Mouse (Mus musculus) left cerebral cortex, adult 11 months (tissue): Measurements from ENCODE around the gene Olfr1355.
"Not testable (repeated sequence)": the region's sequence is repeated elsewhere in the genome, so short reads cannot be mapped to it uniquely, and the experiment has no call there.

Source experiments
- DNase-seq: peaks from one replicate; pipeline ENCODE4 v3.0.0; 2022; ENCODE audit warnings: low spot score

The Olfr1355 gene

DNA sequence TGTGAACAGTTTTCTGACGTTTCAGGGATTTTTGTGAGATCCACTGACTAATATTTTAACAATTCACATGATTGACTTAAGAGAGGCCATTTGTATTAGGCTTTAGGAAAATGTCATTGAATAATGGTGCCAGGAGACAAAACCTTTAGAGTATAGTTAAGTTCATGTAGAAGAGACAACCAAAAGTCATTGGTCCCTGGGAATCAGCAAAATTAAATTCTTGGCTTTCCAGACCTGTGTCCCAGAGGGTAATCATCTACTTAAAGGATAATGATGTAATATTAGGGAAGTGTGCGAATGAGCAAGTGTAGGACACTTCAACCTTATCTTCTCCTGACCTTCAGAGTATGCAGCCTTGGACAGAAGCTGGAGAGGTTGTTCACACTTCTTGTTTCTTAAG is at the start of gene Olfr1355:
Gene Olfr1355, plus strand, starts transcription at position 301 of the 400 bp plus-strand sequence.
- no peak for DNase-seq

- not testable (repeated sequence) for DNase-seq
Measured at GRCm38 (mm10) chr10:78840456-78840855, 34.9 kb upstream of the Olfr1355 start.

DNA sequence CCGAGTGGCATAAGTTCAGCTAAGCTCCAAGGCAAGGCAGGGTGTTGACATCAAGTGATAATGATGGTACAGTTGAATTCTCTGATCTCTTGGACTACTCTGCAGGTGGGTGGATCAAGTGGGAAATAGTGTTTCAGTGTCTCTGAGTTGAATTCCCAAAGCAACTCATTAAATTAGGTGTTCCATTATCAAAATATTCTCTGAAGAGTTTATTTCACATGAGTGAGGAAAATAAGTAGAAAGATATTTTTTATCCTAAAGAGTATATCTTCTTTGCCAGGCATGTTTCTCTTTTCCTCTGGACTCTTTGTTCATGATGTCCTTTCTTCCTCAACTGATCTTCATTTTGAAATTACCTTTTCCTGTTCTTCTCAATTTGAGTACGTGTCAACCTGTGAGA is 23.3 kb upstream of the Olfr1355 start, which contains the start of gene Olfr1356:
Gene Olfr1356, minus strand, starts transcription at position 101 of the 400 bp plus-strand sequence.
- DNase-seq: no peak

GRCm38 (mm10) chr10:78912871-78913270 is 37.5 kb downstream of the Olfr1355 start, which contains the start of gene Olfr1354:
Gene Olfr1354 (plus strand): TSS chr10:78913171.
- DNase-seq: not testable (repeated sequence)
